Mouse (Mus musculus) ES-Bruce4 (cell line): ENCODE results near the gene Stat1.

Source experiments
- CTCF ChIP-seq: IDR thresholded peaks from one replicate; pipeline ENCODE4 v1.8.1; 2011; ENCODE audit warnings: low read depth, low read length
- POLR2A ChIP-seq: IDR thresholded peaks from one replicate; pipeline ENCODE4 v1.8.1; 2011; ENCODE audit warnings: low read length; ENCODE audit not compliant: insufficient read depth

- TF ChIP-seq POLR2A (no peak), CTCF (no peak)
These were observed 6.9 kb upstream of the Stat1 start for GRCm38 (mm10) chr1:52112301-52112700.
